Mouse (Mus musculus) myocyte (in vitro differentiated cells): ENCODE measurements around the gene Gm20388.

Experiments used
- CEBPB ChIP-seq: IDR thresholded peaks from 2 replicates; pipeline ENCODE4 v1.6.1; 2011; ENCODE audit warnings: mild to moderate bottlenecking, moderate library complexity; ENCODE audit not compliant: poor library complexity, insufficient read depth, severe bottlenecking
- E2F4 ChIP-seq: IDR thresholded peaks from one replicate; pipeline ENCODE4 v1.6.1; 2011; ENCODE audit warnings: mild to moderate bottlenecking, control low read depth, moderate library complexity; ENCODE audit not compliant: insufficient read depth
- MAX ChIP-seq: IDR thresholded peaks from one replicate; pipeline ENCODE4 v1.6.1; 2011; ENCODE audit warnings: low read depth, mild to moderate bottlenecking, control low read depth
- MYOD1 ChIP-seq, 3 experiments: IDR thresholded peaks; one replicate each; pipeline ENCODE4 v1.6.1; 2011; ENCODE audit warnings: control low read depth in 2 of 3, low read depth in 2 of 3, mild to moderate bottlenecking in 2 of 3, moderate library complexity in 1 of 3; ENCODE audit not compliant: insufficient read length in 2 of 3, control insufficient read depth in 1 of 3
- MYOG ChIP-seq, 3 experiments: IDR thresholded peaks; one replicate each; pipeline ENCODE4 v1.6.1; 2011; ENCODE audit warnings: control low read depth in 2 of 3, low read depth in 2 of 3, mild to moderate bottlenecking in 2 of 3; ENCODE audit not compliant: insufficient read length in 2 of 3, control insufficient read depth in 1 of 3, insufficient read depth in 1 of 3
- POLR2A ChIP-seq: IDR thresholded peaks from one replicate; pipeline ENCODE4 v1.6.1; 2011; ENCODE audit warnings: low read depth, mild to moderate bottlenecking, control low read depth, moderate library complexity; ENCODE audit not compliant: insufficient read length
- POLR2AphosphoS2 ChIP-seq: IDR thresholded peaks from one replicate; pipeline ENCODE4 v1.6.1; 2011; ENCODE audit warnings: low read depth, control low read depth; ENCODE audit not compliant: insufficient read length
- REST ChIP-seq: IDR thresholded peaks from one replicate; pipeline ENCODE4 v1.6.1; 2011; ENCODE audit warnings: mild to moderate bottlenecking, control low read depth, moderate library complexity; ENCODE audit not compliant: insufficient read depth, insufficient read length
- SRF ChIP-seq: IDR thresholded peaks from one replicate; pipeline ENCODE4 v1.6.1; 2011; ENCODE audit warnings: low read depth; ENCODE audit not compliant: control insufficient read depth, insufficient read length
- TCF12 ChIP-seq: IDR thresholded peaks from one replicate; pipeline ENCODE4 v1.6.1; 2011; ENCODE audit warnings: mild to moderate bottlenecking, control low read depth; ENCODE audit not compliant: poor library complexity, insufficient read depth, severe bottlenecking
- TCF3 ChIP-seq: IDR thresholded peaks from one replicate; pipeline ENCODE4 v1.6.1; 2011; ENCODE audit warnings: low read depth, control low read depth; ENCODE audit not compliant: insufficient read length
- USF1 ChIP-seq: IDR thresholded peaks from one replicate; pipeline ENCODE4 v1.6.1; 2011; ENCODE audit warnings: low read depth, mild to moderate bottlenecking, control low read depth, moderate library complexity

GRCm38 (mm10) chr8:121248823-121249222 lies 1338.2 kb downstream of the Gm20388 start:
- TF ChIP-seq MYOD1 (IDR thresholded peaks at IDR 0.05; ENCODE audit: control insufficient read depth in 1 of 3, insufficient read length in 2 of 3, low read depth in 2 of 3) (no peak), E2F4 (no peak), USF1 (no peak), POLR2A (no peak), MYOG (IDR thresholded peaks at IDR 0.05; ENCODE audit: control insufficient read depth in 1 of 3, insufficient read depth in 1 of 3, insufficient read length in 2 of 3, low read depth in 2 of 3) (no peak), MAX (no peak), TCF12 (no peak), POLR2AphosphoS2 (no peak), SRF (no peak), CEBPB (no peak), REST (no peak), TCF3 (no peak)
